Mouse (Mus musculus) kidney, adult 2 months (tissue): ENCODE measurements around the gene Mafg.

ENCODE experiments used
- CTCF ChIP-seq: fragments of 200-500 bp; conservative IDR thresholded peaks from 2 replicates; pipeline ENCODE4 v1.5.1; 2011; ENCODE audit warnings: low read depth, mild to moderate bottlenecking, control low read depth, low read length, moderate library complexity, mixed read lengths; ENCODE audit not compliant: insufficient read depth, insufficient read length
- POLR2A ChIP-seq: fragments of 200-500 bp; IDR thresholded peaks from one replicate; pipeline ENCODE4 v1.6.1; 2011; ENCODE audit warnings: low read depth, low read length, control low read depth

DNA sequence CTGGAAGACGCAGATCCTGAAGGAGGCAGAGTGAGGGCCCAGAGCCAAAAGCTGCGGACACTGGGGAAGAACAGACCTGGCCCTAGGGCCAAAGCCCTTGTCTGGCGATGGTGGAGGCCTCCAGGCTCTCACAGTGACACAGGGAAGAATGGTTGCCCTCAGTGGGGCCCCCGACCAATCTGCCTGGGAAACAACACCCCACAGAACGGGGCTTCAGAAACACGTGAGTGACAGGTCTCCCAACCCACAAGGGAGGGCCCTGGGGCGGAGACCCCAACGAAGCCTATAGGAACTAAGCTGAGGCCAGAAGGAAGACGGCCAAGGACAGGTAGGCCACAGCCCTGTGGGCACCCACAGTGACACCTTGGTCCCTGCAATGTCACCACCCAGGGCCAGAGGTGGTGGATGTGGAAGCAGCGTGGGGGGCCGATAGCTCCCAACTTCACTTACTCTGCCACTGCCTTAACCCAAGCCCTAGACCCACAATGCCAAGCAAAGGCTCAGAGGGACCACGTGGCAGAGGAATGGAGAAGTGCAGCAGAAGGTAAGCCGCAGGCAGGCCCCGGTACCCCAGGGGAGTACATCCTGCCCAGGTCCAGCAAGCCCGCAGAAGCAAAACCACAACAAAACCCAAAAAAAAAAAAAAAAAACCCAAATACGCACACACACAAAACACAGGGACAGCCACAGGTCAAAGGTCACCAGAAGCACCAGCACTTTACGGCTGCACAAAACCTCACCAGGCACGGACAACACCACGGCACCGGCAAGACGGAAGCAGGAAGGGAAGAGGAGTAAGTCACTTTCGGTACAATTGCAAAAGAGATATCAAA, 5.7 kb downstream of the Mafg start:
- no peak for TF ChIP-seq CTCF
- TF ChIP-seq POLR2A, result no peak
